Mouse (Mus musculus) heart, postnatal 0 days (tissue): ENCODE data around the gene Bmp8b. TPM values are rescaled to one million over a fixed set of nuclear protein-coding genes. Genes with fewer than 3 reads are reported as not detected.
"Not testable (repeated sequence)": the region's sequence is repeated elsewhere in the genome, so short reads cannot be mapped to it uniquely, and the experiment has no call there.

ENCODE experiments used
- ATAC-seq: fragments of 200-750 bp; cut with Nextera tagmentation; 2 replicates; pipeline ENCODE4 v1.8.0; 2017; ENCODE audit warnings: low read depth, moderate number of reproducible peaks, moderate library complexity; ENCODE audit not compliant: insufficient read depth
- DNase-seq: peaks from one replicate; pipeline ENCODE4 v3.0.0-alpha.2; 2016; ENCODE audit warnings: low spot score
- H3K27ac ChIP-seq: fragments of 300-500 bp; sonication (generic); 2 replicates; pipeline ENCODE4 v1.5.1; 2014; ENCODE audit warnings: low read depth, mild to moderate bottlenecking
- H3K27me3 ChIP-seq: fragments of 300-500 bp; sonication (generic); 2 replicates; pipeline ENCODE4 v1.6.1; 2014; ENCODE audit warnings: low read length, mixed read lengths; ENCODE audit not compliant: control insufficient read depth, insufficient read depth
- H3K36me3 ChIP-seq: fragments of 300-500 bp; sonication (generic); replicated peaks from 2 replicates; pipeline ENCODE4 v1.6.1; 2014; ENCODE audit warnings: low read length, mixed read lengths; ENCODE audit not compliant: control insufficient read depth, insufficient read depth
- H3K4me1 ChIP-seq: fragments of 300-500 bp; sonication (generic); 2 replicates; pipeline ENCODE4 v1.6.1; 2014; ENCODE audit warnings: antibody characterized with exemption; ENCODE audit not compliant: control insufficient read depth, insufficient read depth
- H3K4me2 ChIP-seq: fragments of 300-500 bp; sonication (generic); 2 replicates; pipeline ENCODE4 v1.6.1; 2014; ENCODE audit warnings: low read depth, mild to moderate bottlenecking, low read length, moderate library complexity
- H3K4me3 ChIP-seq: fragments of 300-500 bp; sonication (generic); 2 replicates; pipeline ENCODE4 v1.5.1; 2014; ENCODE audit warnings: low read depth, low read length
- H3K9ac ChIP-seq: fragments of 300-500 bp; sonication (generic); replicated peaks from 2 replicates; pipeline ENCODE4 v1.6.1; 2014; ENCODE audit warnings: low read depth, low read length, mixed read lengths
- H3K9me3 ChIP-seq: fragments of 300-500 bp; sonication (generic); replicated peaks from 2 replicates; pipeline ENCODE4 v1.6.1; 2016; ENCODE audit warnings: low read length; ENCODE audit not compliant: control insufficient read depth
- CTCF ChIP-seq: IDR thresholded peaks from 2 replicates; pipeline ENCODE4 v1.5.1; 2016; ENCODE audit warnings: antibody characterized with exemption, control low read depth, low read depth
- EP300 ChIP-seq: IDR thresholded peaks from 2 replicates; pipeline ENCODE4 v1.6.1; 2016; ENCODE audit warnings: antibody characterized with exemption, low read depth
- WGBS: fragments of 180-500 bp; shearing (Covaris S2); extraction: QIAGEN DNeasy Blood & Tissue Kit; methylation state at CpG from one replicate; pipeline ENCODE4 v1.1.7; 2014; 5-methylcytosine and 5-hydroxymethylcytosine counted together
- polyA plus RNA-seq: library from polyadenylated mRNA; unstranded; fragments of >200 nt; fragmentation: Nextera tagmentation; extraction: Ambion mirVana; gene quantifications from 2 replicates; pipeline ENCODE4 v1.2.1, GENCODE M21; 2015
- total RNA-seq: library from RNA; depleted of rRNA; stranded (reverse); fragments of >200 nt; gene quantifications from 2 replicates; pipeline ENCODE4 v1.2.3, GENCODE M21; 2014; ENCODE audit warnings: low replicate concordance

Bmp8b gene
- total and polyA plus RNA-seq, 2 experiments from 2014 or later: 0.10 TPM; not detected in 1

DNA sequence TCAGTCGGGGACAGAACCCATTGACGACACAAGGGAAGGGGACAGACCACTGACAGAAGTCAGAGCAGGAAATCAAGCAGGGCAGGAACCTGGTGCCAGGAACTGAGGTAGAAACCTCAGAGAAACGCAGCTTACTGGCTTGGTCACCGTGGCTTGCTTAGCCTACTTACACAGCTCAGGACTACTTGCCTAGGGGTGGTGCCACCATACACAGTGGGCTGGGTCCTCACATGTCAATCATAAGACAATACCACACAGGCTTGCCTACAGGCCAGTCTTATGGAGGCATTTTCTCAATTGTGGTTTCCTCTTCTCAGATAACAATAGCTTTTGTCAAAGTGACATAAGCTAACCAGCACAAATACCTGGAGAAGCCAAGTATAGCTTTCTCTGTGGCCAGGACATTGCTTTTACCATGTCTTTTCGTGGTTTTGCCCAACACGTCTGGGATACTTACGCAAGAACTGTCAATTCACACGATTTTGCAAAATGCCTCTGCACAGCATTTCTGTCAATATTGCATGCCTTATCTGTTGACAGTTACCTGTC, 7.3 kb downstream of the Bmp8b start:
- no peaks in the 10 kb centered on the region for H3K36me3 ChIP-seq
- no peak overlapping the region for H3K4me3 ChIP-seq
- H3K27ac ChIP-seq: no peak overlapping the region
- H3K9me3 ChIP-seq: 0 out of 2 replicates have a peak, but pooled peaks cover under 1% of the 10 kb centered on the region
- H3K4me2 ChIP-seq: no peak overlapping the region
- 67% methylated on average over 8 of the region's 8 CpGs for WGBS
- peaks cover 19% of the 10 kb centered on the region for H3K27me3 ChIP-seq
- TF ChIP-seq CTCF (no peak), EP300 (no peak)
- ATAC-seq (no peak), DNase-seq (no peak)
- no peak overlapping the region for H3K9ac ChIP-seq
- no peaks in the 10 kb centered on the region for H3K4me1 ChIP-seq

DNA sequence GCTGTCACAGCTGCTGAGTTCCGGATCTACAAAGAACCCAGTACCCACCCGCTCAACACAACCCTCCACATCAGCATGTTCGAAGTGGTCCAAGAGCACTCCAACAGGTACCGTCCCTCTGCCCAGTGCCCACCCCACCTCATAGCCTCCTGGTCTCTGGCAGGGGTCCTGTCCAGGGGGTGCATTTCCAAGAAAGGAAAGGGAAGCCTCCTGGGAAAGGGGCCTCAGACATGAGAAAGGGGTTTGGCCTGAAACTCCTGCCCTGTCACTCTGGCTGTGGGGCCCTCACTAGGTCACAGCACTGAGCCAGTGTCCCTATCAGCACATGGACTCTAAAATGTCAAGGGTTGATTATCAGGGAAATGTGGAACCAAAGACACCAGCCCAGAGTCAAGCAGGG, 9.7 kb downstream of the Bmp8b start:
- not testable (repeated sequence) for ATAC-seq

DNA sequence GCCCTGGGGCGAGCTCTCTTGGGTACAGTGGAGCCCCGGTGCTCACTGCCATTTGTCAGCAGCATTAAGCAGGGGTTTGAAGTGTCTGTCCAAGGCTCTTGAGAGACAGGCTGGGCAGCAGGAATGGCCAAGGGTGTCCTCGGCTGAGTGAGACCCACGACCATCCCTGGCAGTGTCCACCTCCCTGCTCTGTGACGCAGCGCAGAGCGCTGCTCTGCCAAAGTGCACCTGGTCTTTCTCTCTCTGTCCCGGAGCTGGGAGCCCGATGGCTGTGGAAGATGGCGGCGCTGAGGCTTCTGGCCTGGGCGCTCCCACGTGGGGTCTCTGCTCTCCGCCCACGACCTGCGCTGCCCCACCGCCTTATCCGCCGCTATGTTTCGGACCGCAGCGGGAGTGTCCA, 11.0 kb downstream of the Bmp8b start, which contains the start of gene Oxct2b:
Gene Oxct2b (plus strand): TSS at position 256 of the 400 bp plus-strand sequence.
- H3K4me1 ChIP-seq: no peaks in the 10 kb centered on the region
- WGBS: 7% methylated on average over 22 of the region's 22 CpGs
- TF ChIP-seq EP300: no peak
- no peak for TF ChIP-seq CTCF

More for the DNA sequence above, 9.7 kb downstream of the Bmp8b start:
- not testable (repeated sequence) for H3K4me1 ChIP-seq, H3K36me3 ChIP-seq, H3K27ac ChIP-seq, H3K4me2 ChIP-seq, H3K4me3 ChIP-seq, H3K9me3 ChIP-seq, H3K9ac ChIP-seq, DNase-seq
- H3K27me3 ChIP-seq: peaks cover 20% of the 10 kb centered on the region
- WGBS: 83% methylated on average over 4 of the region's 4 CpGs

DNA sequence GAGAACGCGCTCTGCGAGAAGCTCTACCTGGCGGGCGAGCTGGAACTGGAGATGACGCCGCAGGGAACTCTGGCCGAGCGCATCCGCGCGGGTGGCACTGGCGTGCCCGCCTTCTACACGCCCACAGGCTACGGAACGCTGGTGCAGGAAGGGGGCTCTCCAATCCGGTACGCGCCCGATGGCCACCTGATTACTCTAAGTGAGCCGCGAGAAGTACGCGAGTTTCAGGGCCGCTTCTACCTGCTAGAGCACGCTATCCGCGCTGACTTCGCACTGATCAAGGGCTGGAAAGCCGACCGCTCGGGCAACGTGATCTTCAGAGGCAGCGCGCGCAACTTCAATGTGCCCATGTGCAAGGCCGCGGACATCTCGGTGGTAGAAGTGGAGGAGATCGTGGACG, 11.7 kb downstream of the Bmp8b start:
- not testable (repeated sequence) for DNase-seq, H3K36me3 ChIP-seq, ATAC-seq, H3K4me1 ChIP-seq, H3K9ac ChIP-seq, H3K4me3 ChIP-seq, H3K9me3 ChIP-seq, H3K27ac ChIP-seq
- peaks cover 15% of the 10 kb centered on the region for H3K27me3 ChIP-seq
- H3K4me2 ChIP-seq: peak overlapping the region; percentile 38; the same call in 1 of the 2 replicates
- 22% methylated on average over 21 of the region's 42 CpGs for WGBS

More for the DNA sequence above, 11.0 kb downstream of the Bmp8b start, which contains the start of gene Oxct2b:
- H3K36me3 ChIP-seq: no peaks in the 10 kb centered on the region
- H3K9me3 ChIP-seq: no peaks in the 10 kb centered on the region
- peak within 1 kb of the TSS; percentile 25 for H3K4me3 ChIP-seq
- peaks cover 17% of the 10 kb centered on the region for H3K27me3 ChIP-seq
- no peak within 1 kb of the TSS for H3K27ac ChIP-seq
- H3K9ac ChIP-seq: no peak within 1 kb of the TSS
- H3K4me2 ChIP-seq: peak within 1 kb of the TSS; percentile 38; the same call in 1 of the 2 replicates
- ATAC-seq (no peak), DNase-seq (no peak)

GRCm38 (mm10) chr4:123121286-123121685, 16.3 kb downstream of the Bmp8b start:
- TF ChIP-seq CTCF (no peak), EP300 (no peak)
- Histone ChIP-seq H3K4me1 (no peaks in the 10 kb centered on the region), H3K4me2 (no peak overlapping the region), H3K9me3 (no peaks in the 10 kb centered on the region), H3K36me3 (peaks cover 12% of the 10 kb centered on the region), H3K9ac (no peak overlapping the region), H3K4me3 (no peak overlapping the region), H3K27ac (no peak overlapping the region), H3K27me3 (peaks cover 9% of the 10 kb centered on the region; the same call in 1 of the 2 replicates)
- WGBS: 82% methylated on average over 2 of the region's 2 CpGs
- DNase-seq: no peak
- ATAC-seq: no peak

- DNase-seq (no peak), ATAC-seq (no peak)
- H3K36me3 ChIP-seq: peaks cover 62% of the 10 kb centered on the region
- no peak overlapping the region for H3K9ac ChIP-seq
- no peak overlapping the region for H3K27ac ChIP-seq
- H3K4me3 ChIP-seq: no peak overlapping the region
- no peaks in the 10 kb centered on the region for H3K4me1 ChIP-seq
- H3K9me3 ChIP-seq: no peaks in the 10 kb centered on the region
- no peaks in the 10 kb centered on the region for H3K27me3 ChIP-seq
- WGBS: 91% methylated on average over 7 of the region's 7 CpGs
- H3K4me2 ChIP-seq: no peak overlapping the region
- no peak for TF ChIP-seq EP300
- TF ChIP-seq CTCF: no peak
Measured at GRCm38 (mm10) chr4:123126626-123127025, 21.7 kb downstream of the Bmp8b start.
